Mouse (Mus musculus): ENCODE measurements around the gene Prickle2.

Prickle2 gene

GRCm38 (mm10) chr6:92596340-92596739 lies 109.6 kb downstream of the Prickle2 start:
- no peak for DNase-seq (ENCODE audit: low read depth in 2 of 2, low spot score in 2 of 2)

- no peak for DNase-seq (ENCODE audit: low read depth in 2 of 2, low spot score in 2 of 2)
These were observed 116.4 kb downstream of the Prickle2 start for GRCm38 (mm10) chr6:92589381-92590065.

GRCm38 (mm10) chr6:92584026-92584425 lies 121.9 kb downstream of the Prickle2 start:
- DNase-seq (ENCODE audit: low read depth in 2 of 2, low spot score in 2 of 2), result no peak

- no peak for DNase-seq (ENCODE audit: low read depth in 2 of 2, low spot score in 2 of 2)
These were observed 130.7 kb downstream of the Prickle2 start for GRCm38 (mm10) chr6:92575227-92575626.

- no peak for DNase-seq (ENCODE audit: low read depth in 2 of 2, low spot score in 2 of 2)
These were observed 133.8 kb downstream of the Prickle2 start for GRCm38 (mm10) chr6:92572139-92572538.

GRCm38 (mm10) chr6:92570090-92570489 lies 135.9 kb downstream of the Prickle2 start:
- no peak for DNase-seq (ENCODE audit: low read depth in 2 of 2, low spot score in 2 of 2)

GRCm38 (mm10) chr6:92569283-92569682 lies 136.7 kb downstream of the Prickle2 start:
- no peak for DNase-seq (ENCODE audit: low read depth in 2 of 2, low spot score in 2 of 2)

- no peak for DNase-seq (ENCODE audit: low read depth in 2 of 2, low spot score in 2 of 2)
These were observed 146.7 kb downstream of the Prickle2 start for GRCm38 (mm10) chr6:92559261-92559660.

GRCm38 (mm10) chr6:92555675-92556074 lies 150.3 kb downstream of the Prickle2 start:
- DNase-seq (ENCODE audit: low read depth in 2 of 2, low spot score in 2 of 2), result no peak

- DNase-seq (ENCODE audit: low read depth in 2 of 2, low spot score in 2 of 2), result no peak
These were observed 152.9 kb downstream of the Prickle2 start for GRCm38 (mm10) chr6:92553086-92553485.

GRCm38 (mm10) chr6:92549246-92549645 lies 156.7 kb downstream of the Prickle2 start:
- no peak for DNase-seq (ENCODE audit: low read depth in 2 of 2, low spot score in 2 of 2)

GRCm38 (mm10) chr6:92545204-92545603 lies 160.8 kb downstream of the Prickle2 start:
- DNase-seq (ENCODE audit: low read depth in 2 of 2, low spot score in 2 of 2), result no peak

GRCm38 (mm10) chr6:92543825-92544224 lies 162.1 kb downstream of the Prickle2 start:
- no peak for DNase-seq (ENCODE audit: low read depth in 2 of 2, low spot score in 2 of 2)

GRCm38 (mm10) chr6:92542402-92543101 lies 163.4 kb downstream of the Prickle2 start:
- DNase-seq (ENCODE audit: low read depth in 2 of 2, low spot score in 2 of 2), result no peak

- no peak for DNase-seq (ENCODE audit: low read depth in 2 of 2, low spot score in 2 of 2)
These were observed 171.5 kb downstream of the Prickle2 start for GRCm38 (mm10) chr6:92534226-92535031.

GRCm38 (mm10) chr6:92533306-92534063 lies 172.5 kb downstream of the Prickle2 start:
- DNase-seq (ENCODE audit: low read depth in 2 of 2, low spot score in 2 of 2), result no peak

GRCm38 (mm10) chr6:92532896-92533295 lies 173.1 kb downstream of the Prickle2 start:
- DNase-seq (ENCODE audit: low read depth in 2 of 2, low spot score in 2 of 2), result no peak

GRCm38 (mm10) chr6:92532331-92532730 lies 173.6 kb downstream of the Prickle2 start:
- DNase-seq (ENCODE audit: low read depth in 2 of 2, low spot score in 2 of 2), result no peak

- no peak for DNase-seq (ENCODE audit: low read depth in 2 of 2, low spot score in 2 of 2)
These were observed 179.7 kb downstream of the Prickle2 start for GRCm38 (mm10) chr6:92526212-92526611.

GRCm38 (mm10) chr6:92525646-92526045 lies 180.3 kb downstream of the Prickle2 start:
- no peak for DNase-seq (ENCODE audit: low read depth in 2 of 2, low spot score in 2 of 2)

GRCm38 (mm10) chr6:92521526-92522075 lies 184.4 kb downstream of the Prickle2 start:
- DNase-seq (ENCODE audit: low read depth in 2 of 2, low spot score in 2 of 2), result no peak

Measured in CD8-positive naive resting alpha-beta T cell, adult 2 months (primary cell).